Mouse (Mus musculus) ES-E14 (cell line): Measurements from ENCODE around the gene Cxcr5. TPM values are rescaled to one million over a fixed set of nuclear protein-coding genes. Genes with fewer than 3 reads are reported as not detected.

ENCODE experiments used
- DNase-seq: peaks from one replicate; pipeline ENCODE4 v3.0.0-alpha.2; 2013; ENCODE audit warnings: low read depth, low spot score
- H3K27ac ChIP-seq: 2 replicates; pipeline ENCODE4 v1.5.1; 2012; ENCODE audit warnings: low read depth, mild to moderate bottlenecking, low read length, moderate library complexity, mixed read lengths; ENCODE audit not compliant: poor library complexity, insufficient read depth, severe bottlenecking
- H3K36me3 ChIP-seq: 2 replicates; pipeline ENCODE4 v1.6.1; 2012; ENCODE audit warnings: mild to moderate bottlenecking, low read length, moderate library complexity, mixed read lengths; ENCODE audit not compliant: control insufficient read depth, poor library complexity, insufficient read depth, severe bottlenecking
- H3K4me1 ChIP-seq, 2 experiments: fragments of 150-350 bp in 1 of 2; sonication (generic) in 1 of 2; 2 replicates each; pipeline ENCODE4 v1.6.1; 2012; ENCODE audit warnings: low read length in 2 of 2, mild to moderate bottlenecking in 1 of 2, mixed read lengths in 1 of 2; ENCODE audit not compliant: control insufficient read depth in 2 of 2, insufficient read depth in 2 of 2, poor library complexity in 1 of 2
- H3K4me3 ChIP-seq, 2 experiments: fragments of 150-350 bp in 1 of 2; sonication (generic) in 1 of 2; 2 replicates each; pipeline ENCODE4 v1.5.1; 2012; ENCODE audit warnings: low read length in 2 of 2, low read depth in 1 of 2, mild to moderate bottlenecking in 1 of 2, mixed read lengths in 1 of 2; ENCODE audit not compliant: insufficient read depth in 1 of 2, poor library complexity in 1 of 2, severe bottlenecking in 1 of 2
- H3K9ac ChIP-seq: 2 replicates; pipeline ENCODE4 v1.6.1; 2012; ENCODE audit warnings: low read depth, mild to moderate bottlenecking, low read length, mixed read lengths; ENCODE audit not compliant: poor library complexity, insufficient read depth, severe bottlenecking
- H3K9me3 ChIP-seq: fragments of 150-350 bp; sonication (generic); 2 replicates; pipeline ENCODE4 v1.6.1; 2012; ENCODE audit warnings: low read depth, mild to moderate bottlenecking, low read length; ENCODE audit not compliant: control insufficient read depth, insufficient read depth
- CHD2 ChIP-seq: IDR thresholded peaks from 2 replicates; pipeline ENCODE4 v1.6.1; 2014; ENCODE audit warnings: mild to moderate bottlenecking, low read depth, low read length, inconsistent platforms
- HCFC1 ChIP-seq: IDR thresholded peaks from 2 replicates; pipeline ENCODE4 v1.6.1; 2012; ENCODE audit warnings: low read length, inconsistent platforms, borderline replicate concordance; ENCODE audit not compliant: insufficient read depth
- MAFK ChIP-seq: IDR thresholded peaks from 2 replicates; pipeline ENCODE4 v1.6.1; 2014; ENCODE audit warnings: mild to moderate bottlenecking, low read depth, low read length, inconsistent platforms; ENCODE audit not compliant: insufficient read depth
- ZC3H11A ChIP-seq: IDR thresholded peaks from 2 replicates; pipeline ENCODE4 v1.6.1; 2012; ENCODE audit warnings: low read depth, mild to moderate bottlenecking, inconsistent platforms, low read length, borderline replicate concordance
- ZNF384 ChIP-seq: IDR thresholded peaks from 2 replicates; pipeline ENCODE4 v1.6.1; 2012; ENCODE audit warnings: low read depth, low read length, inconsistent platforms
- in situ Hi-C, 2 experiments: fragments of 600-800 bp; cut with MboI; formaldehyde crosslinking; loops; one replicate each; pipeline ENCODE4 v1.15.1; 2025; ENCODE audit warnings: low sequenced_read_pairs in 2 of 2, inconsistent platforms in 1 of 2; ENCODE audit not compliant: unreplicated experiment in 2 of 2
- total RNA-seq: library from RNA; depleted of rRNA; stranded (reverse); fragments of 300-350 nt; gene quantifications from 2 replicates; pipeline ENCODE4 v1.2.3, GENCODE M21; 2012

Gene Cxcr5
- total RNA-seq, 1 experiment = 0.31 TPM

GRCm38 (mm10) chr9:44488855-44489381 is 72.8 kb downstream of the Cxcr5 start:
- Histone ChIP-seq H3K4me1 (peaks cover 3 to 75% of the 10 kb centered on the region in 2 experiments; a peak in 3 of 4 replicates), H3K27ac (no peak overlapping the region; the same call in 1 of the 2 replicates), H3K9me3 (no peaks in the 10 kb centered on the region), H3K36me3 (no peaks in the 10 kb centered on the region), H3K4me3 (no peak overlapping the region), H3K9ac (no peak overlapping the region)
- no peak for DNase-seq
- in situ Hi-C loops = no loop called here
- TF ChIP-seq CHD2 (no peak), ZC3H11A (no peak), MAFK (no peak), ZNF384 (no peak), HCFC1 (no peak)

- Histone ChIP-seq H3K9ac (no peak overlapping the region), H3K4me1 (peaks cover 4 to 73% of the 10 kb centered on the region in 2 experiments; a peak in 3 of 4 replicates), H3K36me3 (no peaks in the 10 kb centered on the region), H3K9me3 (no peaks in the 10 kb centered on the region), H3K27ac (no peak overlapping the region), H3K4me3 (no peak overlapping the region)
- TF ChIP-seq ZNF384 = no peak
- in situ Hi-C loops = no loop called here
- DNase-seq = no peak
Observed at GRCm38 (mm10) chr9:44488416-44488815, 73.3 kb downstream of the Cxcr5 start.

DNA sequence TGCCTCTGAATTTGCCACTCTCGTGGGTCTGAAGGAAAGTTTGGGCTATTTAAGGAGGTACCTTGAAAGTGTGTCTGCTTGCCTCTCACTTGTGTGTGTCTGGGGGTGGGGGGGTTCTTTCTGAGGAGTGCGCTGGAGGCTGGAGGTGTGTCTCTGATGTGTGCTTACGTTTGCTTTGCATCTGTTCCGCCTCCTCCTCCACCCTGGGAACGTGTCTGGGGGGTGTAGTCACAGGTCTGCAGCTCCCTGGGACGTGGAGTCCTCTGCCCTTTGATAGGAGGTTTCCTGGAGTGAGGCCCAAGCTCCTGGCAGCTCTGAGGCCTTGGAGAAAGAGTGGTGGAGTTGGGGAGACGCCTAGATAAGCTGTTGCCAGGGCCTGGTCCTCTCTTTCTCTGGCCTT is 74.2 kb downstream of the Cxcr5 start:
- Histone ChIP-seq H3K9me3 (no peaks in the 10 kb centered on the region), H3K36me3 (no peaks in the 10 kb centered on the region), H3K4me3 (no peak overlapping the region), H3K4me1 (peaks cover 5 to 65% of the 10 kb centered on the region in 2 experiments; a peak in 3 of 4 replicates), H3K9ac (no peak overlapping the region), H3K27ac (no peak overlapping the region)
- no peak for TF ChIP-seq ZC3H11A
- no peak for TF ChIP-seq MAFK
- TF ChIP-seq ZNF384 = no peak
- TF ChIP-seq HCFC1 = no peak
- no peak for TF ChIP-seq CHD2
- in situ Hi-C loops = no loop called here
- DNase-seq = no peak

DNA sequence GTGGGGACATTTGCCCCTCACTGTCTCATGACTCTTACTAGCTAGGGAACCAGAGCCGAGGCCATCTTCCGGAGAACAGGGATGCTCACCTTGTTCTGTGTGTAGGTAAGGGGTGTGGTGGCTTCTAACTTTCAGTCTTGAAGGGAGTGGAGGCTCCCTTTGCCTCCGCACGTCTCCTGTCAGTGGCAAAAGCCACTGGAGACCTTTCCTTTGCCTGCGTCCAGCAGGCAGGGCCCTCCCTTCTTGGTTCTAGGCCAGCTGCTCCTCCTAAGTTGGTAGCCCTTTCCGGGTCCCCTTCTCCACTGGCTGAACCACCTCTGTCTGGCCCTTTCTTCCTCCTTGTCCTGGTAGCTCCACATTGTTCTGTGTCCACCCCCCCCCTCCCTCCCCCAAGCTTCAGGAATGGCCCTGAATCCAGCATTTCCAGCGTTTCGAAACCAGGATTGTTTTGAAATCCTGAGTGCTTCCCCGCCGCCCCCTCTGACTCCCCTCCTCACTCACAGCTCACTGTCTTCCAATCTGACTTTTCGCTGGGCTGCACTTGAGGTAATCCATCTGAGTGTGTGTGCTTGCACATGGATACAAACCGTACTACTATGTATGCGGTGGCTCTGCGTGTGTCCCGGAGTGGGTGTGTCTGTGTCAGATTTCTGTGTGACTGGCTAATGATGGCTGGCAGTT is 74.8 kb downstream of the Cxcr5 start:
- H3K4me3 ChIP-seq = no peak overlapping the region
- no peak for DNase-seq
- H3K9me3 ChIP-seq = no peaks in the 10 kb centered on the region
- in situ Hi-C loops = no loop called here
- peaks cover 5 to 62% of the 10 kb centered on the region in 2 experiments; a peak in 3 of 4 replicates for H3K4me1 ChIP-seq
- H3K27ac ChIP-seq = no peak overlapping the region
- no peak overlapping the region for H3K9ac ChIP-seq
- TF ChIP-seq HCFC1 = no peak
- no peak for TF ChIP-seq MAFK
- no peak for TF ChIP-seq ZNF384
- TF ChIP-seq ZC3H11A = no peak
- no peak for TF ChIP-seq CHD2
- no peaks in the 10 kb centered on the region for H3K36me3 ChIP-seq
